Mouse (Mus musculus) cerebellum, postnatal 25 days (tissue): Measurements from ENCODE around the gene Fcgr3.
"Not testable (repeated sequence)": the region's sequence is repeated elsewhere in the genome, so short reads cannot be mapped to it uniquely, and the experiment has no call there.

Experiments used
- DNase-seq, 2 experiments: peaks; one replicate each; pipeline ENCODE4 v3.0.0; 2021; ENCODE audit warnings: mixed read lengths in 2 of 2

Gene Fcgr3

DNA sequence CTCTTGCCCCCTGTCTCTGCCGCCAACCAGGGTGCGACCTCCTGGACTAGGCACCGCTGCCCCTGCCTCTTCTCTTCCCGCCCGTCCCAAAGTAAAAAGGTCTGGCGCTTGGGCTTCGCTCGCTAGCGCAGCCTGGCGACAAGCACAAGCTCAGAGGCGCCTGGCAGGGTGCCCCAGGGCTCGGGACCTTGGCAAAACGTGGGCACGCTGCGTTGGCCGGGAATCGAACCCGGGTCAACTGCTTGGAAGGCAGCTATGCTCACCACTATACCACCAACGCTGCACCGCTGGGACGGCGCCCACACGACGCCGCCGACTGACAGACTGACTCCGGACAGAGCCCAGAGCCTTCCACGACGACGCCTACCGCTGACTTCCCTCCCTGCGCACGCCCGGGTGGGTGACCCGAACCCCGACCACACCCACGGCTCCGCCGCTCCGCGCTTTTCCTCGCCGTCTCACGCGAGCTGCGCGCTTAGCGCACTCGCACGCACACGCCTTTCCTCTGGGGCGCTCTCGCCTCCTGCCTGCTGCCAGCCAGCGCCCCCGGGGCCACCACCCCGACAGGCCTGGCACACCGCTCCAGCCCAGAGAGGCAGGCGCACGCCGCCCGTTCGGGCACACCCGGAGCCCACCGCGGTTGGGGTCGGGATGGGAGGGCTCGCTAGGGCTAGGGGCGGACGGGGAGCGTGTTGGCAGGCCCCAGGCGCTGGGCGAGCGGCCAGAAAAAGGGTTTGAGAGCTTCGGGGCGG, at the start of gene Fcgr3:
TSS of gene Fcgr3 (minus strand) at position 445 of the 752 bp plus-strand sequence.
- DNase-seq = peak; percentile 79 to 81

DNA sequence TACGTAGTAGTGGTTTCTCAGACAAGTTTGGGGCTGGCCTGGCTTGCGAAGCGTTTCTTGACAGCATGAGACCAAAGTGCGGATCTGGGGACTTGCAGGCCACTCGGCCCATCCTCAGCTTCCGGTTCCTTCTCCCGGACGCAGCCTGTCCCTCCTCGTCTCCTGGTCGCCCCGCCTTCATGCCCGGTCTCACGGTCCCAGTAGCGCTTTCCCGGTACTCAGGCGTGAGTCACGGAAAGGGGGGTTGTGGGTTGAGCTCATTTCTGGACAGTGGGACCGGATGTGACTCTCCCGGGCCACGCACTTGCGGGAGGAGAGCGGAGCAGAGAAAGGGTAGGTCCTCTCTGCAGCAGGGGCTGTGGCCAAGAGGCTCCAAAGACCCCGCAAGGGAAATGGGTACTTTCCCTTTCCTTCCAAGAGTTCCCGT, 49.2 kb upstream of the Fcgr3 start, which contains the start of gene Cfap126:
TSS of gene Cfap126 (plus strand) at position 46 of the 427 bp plus-strand sequence.
- peak; percentile 78 to 81 for DNase-seq

DNA sequence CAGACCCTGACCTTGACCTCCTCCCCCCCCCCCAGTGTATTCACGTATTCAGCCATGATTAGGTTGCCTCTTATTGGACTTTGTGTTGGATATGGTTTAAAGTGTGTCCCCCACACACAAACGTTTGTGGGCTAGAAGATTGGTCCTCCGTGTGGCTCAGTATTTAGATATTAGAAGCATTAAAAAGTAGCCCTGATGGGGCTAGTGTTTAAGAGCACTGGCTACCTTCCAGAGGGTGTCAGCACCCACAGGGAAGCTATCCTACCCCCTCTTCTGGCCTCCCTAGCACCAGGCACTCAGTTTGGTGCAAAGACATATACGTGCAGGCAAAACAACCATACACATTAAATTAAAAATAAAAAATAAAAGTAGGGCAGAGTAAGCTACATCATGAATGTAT, 48.3 kb upstream of the Fcgr3 start:
- no peak for DNase-seq

DNA sequence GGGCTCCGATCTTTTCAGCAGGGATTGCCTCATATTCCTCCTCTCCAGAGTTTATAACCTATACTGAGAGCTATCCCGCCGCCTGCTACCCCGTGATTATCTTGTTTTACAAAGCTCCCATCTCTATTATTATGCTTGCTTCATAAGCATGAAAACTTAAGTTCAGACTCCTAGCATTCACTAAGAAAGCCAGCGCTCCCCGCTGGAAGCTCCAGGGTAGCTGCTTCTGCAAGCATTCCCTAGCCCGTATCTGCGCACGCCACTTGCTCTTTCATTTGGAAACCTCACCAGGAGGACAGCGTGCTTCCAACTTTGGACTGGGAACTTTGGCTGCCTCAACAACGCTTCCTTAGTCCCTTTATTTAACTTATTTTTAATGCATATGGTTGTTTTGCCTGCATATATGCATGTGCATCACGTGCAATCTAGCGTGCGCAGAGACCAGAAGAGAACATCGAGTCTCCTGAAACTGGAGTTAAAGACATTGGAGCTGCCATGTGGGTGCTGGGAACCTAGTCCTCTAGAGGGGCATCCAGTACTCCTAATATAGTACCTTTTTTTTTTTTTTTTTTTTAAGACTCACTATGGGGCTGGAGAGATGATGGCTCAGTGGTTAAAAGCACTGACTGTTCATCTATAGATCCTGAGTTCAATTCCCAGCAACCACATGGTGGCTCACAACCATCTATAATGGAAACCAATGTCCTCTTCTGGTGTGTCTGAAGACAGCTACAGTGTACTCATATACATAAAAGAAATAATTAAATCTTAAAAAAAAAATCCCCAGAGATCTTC, 47.2 kb upstream of the Fcgr3 start:
- peak; percentile 33 to 48 for DNase-seq

DNA sequence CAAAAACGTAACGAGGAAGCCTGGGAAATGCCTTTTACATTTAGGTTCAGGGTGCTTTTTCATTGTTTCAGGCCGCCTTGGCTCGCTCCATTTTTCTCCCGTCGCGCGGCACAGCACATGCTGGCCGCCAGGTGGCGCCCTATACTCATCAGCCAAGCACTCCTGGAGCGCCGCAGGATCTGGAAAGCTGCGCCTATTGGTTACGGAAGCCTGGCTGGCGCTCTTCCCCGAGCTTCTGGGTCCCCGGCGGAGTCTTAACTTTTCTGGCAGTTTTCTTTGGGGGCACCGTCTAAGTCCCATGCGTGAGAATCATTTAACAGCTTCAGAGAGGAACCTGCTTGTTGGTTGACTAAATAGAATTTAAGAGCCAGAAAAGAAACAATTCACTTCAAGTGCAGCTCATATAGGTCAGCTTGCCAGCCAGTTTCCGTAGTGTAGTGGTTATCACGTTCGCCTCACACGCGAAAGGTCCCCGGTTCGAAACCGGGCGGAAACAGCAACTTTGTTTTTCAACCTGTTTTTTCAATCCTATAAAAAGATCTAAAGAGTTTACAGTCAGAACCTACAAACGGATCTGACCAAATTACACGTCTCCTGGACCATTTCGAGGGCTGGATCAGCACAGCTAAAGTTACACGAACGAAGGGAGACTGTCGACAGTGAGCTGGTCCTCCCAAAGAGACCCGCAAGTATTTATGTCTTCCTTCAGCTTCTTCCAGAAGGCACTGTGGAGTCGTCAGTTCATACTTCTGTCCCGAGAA, 46.5 kb upstream of the Fcgr3 start:
- peak; percentile 96 to 97 for DNase-seq

DNA sequence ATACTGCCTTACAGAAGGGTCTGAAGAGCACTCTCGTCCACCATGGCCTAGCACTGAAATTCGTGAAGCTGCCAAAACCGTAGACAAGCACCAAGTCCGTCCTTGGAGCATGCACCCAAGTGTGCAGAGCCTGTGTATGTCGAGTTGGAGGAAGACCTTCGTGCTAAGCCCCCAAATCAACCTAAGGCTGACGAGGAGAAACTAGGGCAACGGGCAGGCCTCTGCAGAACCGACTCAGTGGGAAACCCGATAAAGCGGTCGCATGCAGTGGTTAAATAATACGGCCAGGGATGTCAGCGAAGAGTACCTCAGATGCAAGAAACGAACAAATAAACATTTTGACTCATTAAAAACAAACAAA, 45.9 kb upstream of the Fcgr3 start:
- no peak for DNase-seq

DNA sequence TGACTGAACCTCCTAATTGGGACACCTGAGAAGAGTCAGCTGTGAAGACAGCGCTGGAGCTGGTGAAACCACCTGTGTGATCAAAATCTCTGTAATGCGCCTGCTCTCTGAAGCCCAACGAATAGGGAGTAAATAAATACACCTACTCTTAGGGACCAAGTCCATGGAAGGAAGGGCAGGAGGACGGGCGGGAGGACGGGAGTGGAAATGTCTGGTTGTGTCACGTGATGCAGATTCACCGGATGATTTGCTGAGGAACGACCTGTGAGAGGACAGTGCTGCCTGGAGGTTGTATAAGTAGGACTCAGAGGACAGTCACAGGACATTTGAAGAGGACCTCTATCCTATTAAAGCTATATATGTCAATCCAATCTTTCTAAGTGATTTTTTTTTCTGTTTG, 44.9 kb upstream of the Fcgr3 start:
- DNase-seq = no peak

DNA sequence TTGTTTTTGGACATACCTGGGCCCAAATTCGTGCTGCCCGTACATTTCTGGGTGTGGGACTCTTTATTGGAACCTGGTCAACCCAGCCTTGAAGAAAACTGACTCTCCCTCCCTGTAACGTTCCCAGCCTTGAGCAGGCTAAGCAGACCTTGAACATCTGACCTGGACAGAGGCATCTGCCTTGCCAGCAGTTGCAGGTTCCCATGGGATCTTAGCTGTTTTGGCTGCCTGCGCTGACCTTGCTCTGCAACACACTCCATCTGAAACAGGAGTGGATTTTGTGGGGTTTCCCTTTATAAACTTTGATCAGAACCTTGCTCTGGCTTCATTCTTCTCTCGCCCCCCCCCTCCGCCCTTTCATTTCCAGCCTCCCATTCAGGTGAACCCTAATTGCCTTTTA, 40.5 kb upstream of the Fcgr3 start:
- DNase-seq = no peak

DNA sequence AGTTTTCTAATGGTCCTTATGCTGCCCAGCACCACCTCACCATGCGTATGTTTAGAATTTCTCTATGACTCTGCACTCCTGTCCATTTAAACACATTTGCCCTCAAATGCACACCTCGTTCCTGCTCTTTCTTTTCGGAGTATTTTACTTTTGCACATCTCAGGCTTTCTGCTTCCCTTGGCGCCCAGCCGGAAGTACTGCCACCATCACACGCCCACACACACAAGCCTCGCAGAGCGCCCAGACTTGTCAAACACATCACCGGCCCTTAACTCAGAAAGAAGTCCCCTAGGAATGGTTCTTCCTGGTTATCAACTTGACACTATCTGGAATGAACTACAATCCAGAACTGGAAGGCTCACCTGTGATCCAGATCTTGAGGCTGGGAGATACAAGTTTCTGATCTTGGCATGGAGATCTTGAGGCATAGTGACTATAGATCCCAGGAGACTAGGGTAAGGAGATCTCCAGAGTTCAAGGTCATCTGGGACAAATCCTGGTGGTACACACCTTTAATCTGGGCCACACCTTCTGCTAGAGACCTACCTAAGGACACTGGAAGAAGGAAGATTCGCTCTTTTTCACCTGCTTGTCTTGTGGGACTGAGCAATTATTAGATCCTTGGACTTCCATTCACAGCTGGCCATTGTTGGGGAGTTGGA, 38.6 kb upstream of the Fcgr3 start:
- no peak for DNase-seq

DNA sequence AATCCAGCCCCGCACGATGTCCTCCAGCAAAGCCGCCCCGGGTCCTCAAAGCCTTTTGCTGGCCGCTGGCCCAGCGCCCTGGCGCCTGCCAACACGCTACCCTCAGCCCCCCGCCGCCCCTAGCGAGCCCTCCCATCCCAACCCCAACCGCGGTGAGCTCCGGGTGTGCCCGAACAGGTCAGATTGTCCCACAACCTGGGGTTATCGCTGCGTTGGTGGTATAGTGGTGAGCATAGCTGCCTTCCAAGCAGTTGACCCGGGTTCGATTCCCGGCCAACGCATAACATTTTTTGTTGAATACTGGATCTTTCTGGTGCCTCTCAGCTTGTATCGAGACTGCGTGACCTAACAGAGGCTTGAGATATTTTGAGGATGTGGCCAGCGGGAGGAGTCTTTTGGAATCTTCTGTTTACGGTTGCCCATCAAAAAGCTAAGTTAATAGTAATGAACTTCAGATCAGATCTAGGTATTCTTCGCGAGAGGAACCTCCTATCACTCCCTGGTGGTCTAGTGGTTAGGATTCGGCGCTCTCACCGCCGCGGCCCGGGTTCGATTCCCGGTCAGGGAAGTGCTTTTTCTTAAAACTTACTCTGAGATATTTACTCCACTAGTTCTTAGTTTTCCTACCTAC, 37.9 kb upstream of the Fcgr3 start:
- DNase-seq = peak; percentile 88 to 89

DNA sequence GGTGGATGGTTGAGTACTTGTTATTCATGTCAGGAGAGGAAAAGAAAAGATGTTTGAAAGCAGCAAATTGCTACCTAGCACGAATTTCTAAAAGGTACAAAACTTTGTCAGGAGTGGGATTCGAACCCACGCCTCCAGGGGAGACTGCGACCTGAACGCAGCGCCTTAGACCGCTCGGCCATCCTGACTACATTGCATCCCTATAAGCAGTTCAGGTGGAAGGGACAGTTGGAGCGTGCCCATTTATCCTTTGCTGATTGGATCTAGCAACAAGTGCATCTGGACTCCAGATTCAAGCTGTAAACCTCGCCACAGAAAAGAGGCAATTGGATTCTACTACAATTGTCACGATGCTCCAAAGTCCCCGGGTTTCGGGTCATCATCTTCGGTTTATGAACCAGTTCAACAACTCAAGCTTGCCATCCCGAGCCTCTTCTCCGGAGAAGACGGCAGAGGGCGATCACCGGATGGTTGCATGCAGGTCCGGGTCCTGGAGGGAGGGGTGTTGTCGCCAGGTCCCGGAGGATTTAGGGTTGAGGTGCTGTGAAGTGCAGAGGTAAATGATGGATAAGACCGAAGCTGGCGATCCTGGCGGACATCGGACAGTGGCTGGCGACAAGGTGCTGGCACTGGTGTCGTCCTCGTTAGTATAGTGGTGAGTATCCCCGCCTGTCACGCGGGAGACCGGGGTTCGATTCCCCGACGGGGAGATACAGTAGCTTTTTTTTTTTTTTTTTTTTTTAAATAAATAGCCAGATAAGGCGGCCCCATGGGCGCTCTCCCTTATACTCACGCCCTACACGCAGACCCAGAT, 37.2 kb upstream of the Fcgr3 start:
- DNase-seq = peak; percentile 92

DNA sequence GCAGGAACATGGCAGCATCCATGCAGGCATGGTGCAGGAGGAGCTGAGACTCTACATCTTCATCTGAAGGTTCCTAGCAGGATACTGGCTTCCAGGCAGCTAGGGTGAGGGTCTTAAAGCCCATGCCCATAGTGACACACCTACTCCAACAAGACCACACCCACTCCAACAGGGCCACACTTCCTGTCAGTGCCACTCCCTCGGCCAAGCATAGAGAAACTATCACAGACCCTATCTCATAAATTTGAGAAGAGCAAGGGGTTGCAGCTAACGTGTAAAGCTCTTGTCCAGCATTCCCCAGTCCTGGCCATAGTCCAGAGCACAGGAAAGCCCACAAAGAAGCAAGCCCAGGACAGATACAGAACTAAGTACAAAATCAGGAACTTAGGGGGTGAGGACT, 36.3 kb upstream of the Fcgr3 start:
- no peak for DNase-seq

DNA sequence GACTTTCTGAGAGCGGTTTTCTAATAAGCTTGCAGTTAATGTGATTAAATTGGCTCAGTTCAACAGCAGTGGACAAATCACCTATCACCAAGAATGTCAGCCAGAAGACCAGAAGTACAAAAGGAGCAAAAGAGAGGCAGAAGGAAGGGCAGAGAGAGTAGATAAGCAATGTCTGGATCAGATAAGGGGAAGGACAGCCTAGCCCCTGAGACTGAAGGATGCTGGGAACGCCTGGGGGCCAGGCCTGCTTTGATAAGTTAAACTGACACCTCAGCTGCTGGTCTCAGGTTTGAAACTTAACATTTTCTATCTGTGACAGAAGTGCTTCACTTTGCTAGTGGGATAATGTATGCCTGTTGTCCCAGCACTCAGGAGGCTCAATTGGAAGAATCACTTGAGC, 32.9 kb upstream of the Fcgr3 start:
- DNase-seq = no peak

DNA sequence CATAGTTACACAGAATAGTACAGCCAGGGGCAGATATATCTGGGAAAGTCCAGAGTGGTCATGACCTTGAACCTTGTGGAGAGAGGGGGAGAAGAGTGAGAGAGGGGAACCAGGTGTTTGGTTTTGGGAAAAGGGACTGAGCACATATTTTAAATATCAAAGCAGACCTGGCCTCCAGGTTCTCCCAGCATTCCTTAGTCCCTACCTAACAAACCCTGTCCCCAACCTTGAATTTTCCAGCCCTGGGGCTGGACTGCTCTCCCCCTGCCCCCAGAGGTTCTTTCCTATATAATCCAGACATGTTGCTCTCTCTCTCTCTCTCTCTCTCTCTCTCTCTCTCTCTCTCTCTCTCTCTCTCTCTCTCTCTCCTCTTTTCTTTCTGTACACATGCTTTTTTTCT, 32.4 kb upstream of the Fcgr3 start:
- no peak for DNase-seq

DNA sequence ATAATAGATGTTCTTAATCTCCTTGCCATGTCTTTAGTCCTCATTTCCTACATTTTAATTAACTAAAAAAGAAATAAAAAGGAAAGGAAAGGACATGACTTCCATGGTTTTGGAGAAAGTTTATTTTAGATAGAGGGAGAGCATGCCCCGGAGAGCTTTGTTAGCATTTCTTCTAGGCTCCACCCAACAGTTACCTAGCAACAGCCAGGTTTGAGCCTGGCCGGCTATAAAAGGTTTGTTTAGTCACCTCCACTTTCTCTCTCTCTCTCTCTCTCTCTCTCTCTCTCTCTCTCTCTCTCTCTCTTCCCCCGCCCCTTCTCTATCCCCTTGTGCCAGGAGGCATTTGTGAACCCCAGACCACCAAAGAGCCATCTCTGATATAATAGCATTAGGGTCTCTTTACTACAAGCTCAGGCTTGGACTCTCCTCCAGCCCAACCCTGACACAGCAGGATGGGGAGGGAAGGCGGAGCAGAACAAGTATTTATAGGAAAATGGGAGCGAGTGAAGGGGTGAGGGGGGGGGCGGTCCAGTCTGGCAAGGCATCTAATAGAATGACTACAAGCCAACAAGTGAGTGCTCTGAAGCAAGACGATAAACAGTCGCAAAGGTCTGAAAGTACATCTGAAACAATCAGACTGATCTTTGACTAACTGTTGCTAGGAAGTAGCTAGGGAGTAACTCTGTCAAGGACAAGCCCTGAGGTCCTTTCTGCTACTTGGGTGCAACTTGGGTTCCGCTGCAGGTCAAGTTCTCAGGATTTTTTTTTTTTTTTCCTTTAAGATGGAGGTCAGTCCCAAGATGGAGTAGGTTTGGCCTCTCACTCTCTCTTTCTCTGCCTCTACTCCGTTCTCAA, 31.6 kb upstream of the Fcgr3 start:
- no peak for DNase-seq

DNA sequence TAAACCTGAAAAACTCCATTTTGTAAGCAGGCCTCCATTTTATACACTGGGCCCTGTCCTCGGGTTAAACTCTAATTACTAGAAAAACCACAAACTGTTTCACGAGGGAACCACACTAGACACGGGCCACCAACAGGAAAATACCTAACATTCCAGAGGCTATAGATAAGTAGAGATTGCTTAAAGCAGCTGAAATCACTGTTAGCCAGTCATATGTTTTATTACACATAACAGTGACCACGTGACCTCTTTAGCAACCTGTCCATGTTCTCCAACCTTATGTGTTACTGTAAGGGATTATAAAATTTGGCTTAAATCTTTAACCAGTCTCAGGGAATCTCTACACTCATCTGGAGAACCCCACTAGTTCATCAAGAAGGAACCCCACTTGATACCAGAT, 29.7 kb upstream of the Fcgr3 start:
- DNase-seq = no peak

DNA sequence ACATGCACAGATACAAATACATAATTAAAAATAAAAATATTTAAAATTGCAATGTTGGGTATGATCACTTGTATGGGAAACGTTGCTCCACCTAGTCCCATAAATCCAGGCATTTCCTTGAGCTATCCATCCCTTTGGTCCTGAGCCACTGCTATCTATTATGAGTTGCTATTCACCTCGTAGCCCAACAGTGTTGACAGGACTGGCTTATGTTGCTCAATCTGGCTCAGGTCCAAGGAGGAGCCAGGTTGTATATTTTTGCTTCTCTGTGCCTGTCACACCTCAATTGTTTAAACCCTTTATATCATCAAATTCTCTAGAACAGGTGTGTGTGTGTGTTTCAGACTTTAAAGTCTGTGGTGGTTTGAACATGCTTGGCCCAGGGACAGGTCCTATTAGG, 26.0 kb upstream of the Fcgr3 start:
- DNase-seq = no peak

DNA sequence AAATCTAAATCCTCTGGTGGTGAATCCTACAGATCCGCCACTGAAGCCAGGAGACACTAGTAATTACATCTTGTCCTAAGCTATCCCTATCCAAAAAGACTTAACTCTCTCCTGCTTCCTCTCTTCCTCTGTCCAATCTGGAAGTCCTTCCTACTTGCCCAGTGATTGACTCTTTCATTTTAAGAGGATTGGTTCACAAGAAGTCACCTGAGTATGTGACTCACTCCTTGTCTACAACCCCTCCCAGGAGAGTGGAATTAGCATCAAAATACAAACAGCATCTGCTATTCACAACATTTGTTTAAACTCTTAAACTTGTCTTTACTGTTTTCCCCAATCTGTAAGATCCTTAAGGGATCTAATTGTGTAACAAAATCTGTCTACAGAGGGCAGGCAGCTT, 25.2 kb upstream of the Fcgr3 start:
- DNase-seq = no peak

DNA sequence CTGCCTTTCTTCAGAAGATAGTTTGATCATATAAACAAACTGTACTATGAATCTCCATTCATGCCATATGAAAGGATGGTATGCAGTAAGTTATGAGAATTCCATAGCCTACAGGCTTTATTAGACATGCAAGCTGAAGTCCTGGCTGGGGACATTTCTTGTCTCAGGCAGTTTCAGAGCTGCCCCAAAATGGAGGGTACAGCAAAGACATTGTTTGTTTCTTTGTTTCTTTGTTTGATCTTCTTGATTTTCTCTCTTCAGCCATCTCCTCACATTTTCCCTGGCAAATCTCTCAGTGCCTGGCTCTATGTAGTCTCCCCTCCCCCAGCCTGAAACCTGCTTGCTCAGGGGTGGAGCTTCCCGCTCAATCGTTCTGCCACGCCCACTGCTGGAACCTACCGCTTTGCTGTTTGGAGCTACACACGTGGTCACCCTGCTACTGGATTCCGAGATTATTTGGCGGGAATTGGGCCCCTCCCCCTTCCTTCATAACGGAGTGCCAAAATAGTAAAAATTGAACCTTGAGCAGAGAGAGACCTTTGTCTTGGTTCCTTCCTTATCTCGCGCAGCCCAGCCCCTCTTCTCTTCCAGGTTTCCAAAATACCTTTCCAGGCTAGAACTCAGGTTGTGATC, 23.6 kb upstream of the Fcgr3 start:
- DNase-seq = not testable (repeated sequence)

DNA sequence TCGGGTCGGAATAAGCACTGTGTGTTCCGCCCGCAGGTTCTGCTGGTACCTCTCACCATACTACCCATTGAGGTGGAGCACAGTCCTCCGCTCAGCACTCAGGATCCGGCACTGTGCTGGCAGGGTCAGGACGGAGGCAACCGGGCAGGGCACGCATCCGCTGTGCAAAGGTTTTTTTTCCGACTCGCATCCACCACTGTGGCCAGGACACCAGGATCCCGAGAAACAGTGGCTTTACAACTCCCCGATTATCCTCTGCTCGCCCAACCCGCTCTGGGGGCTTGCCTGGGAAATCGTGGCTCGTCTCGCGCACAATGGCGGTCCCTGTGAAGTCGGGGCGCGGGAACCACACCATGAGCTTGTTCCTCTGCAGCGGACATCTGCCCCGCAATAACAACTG, 21.0 kb upstream of the Fcgr3 start:
- peak in 1 of 2 experiments; percentile 20 for DNase-seq
